Mouse (Mus musculus): ENCODE measurements at regions not wholly inside any gene's neighbourhood (a gene's known extent, or its start where the extent isn't known, plus 50 kb on each side); places are given as distances from the start of the nearest gene placed in this dataset.

DNA sequence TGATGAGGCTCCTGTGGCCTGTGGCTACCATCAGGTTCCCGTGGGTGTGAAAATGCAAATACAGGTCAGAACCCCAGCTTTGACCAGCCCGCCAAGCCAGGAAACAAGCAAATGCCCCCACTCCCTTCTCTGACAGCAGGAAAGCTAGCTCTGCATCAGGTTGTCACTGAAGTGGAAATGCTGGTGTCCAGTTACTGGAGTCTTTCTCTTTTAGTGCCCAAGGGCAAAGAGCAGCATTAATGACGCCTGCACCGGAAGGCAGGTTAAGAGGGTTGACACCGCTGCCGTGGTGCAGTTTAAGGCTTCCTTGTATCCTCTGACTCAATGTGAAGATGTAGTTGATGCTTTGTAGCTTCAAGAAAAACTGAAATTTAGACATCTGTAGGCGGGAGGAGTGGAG is 368.1 kb upstream of the Sall1 start:
- TF ChIP-seq POLR2A (IDR thresholded peaks at IDR 0.05; ENCODE audit: borderline replicate concordance, control insufficient read depth, low read depth, low read length): no peak
- no peak for TF ChIP-seq CTCF (IDR thresholded peaks at IDR 0.05; ENCODE audit: control insufficient read depth, insufficient read depth, low read length)

Data from bone marrow, adult 2 months (tissue).